Mouse (Mus musculus) left cerebral cortex, postnatal 4 days (tissue): ENCODE measurements around the gene Syce1. TPM values are rescaled to one million over a fixed set of nuclear protein-coding genes. Genes with fewer than 3 reads are reported as not detected.

Experiments used
- DNase-seq: peaks from one replicate; pipeline ENCODE4 v3.0.0-alpha.2; 2022
- intact Hi-C: fragments of 180-260 bp; cut with DNase I; formaldehyde crosslinking; loops from one replicate; pipeline ENCODE4 v1.15.1; 2025
- total RNA-seq, 2 experiments: library from RNA; stranded (reverse); gene quantifications; 2 replicates each; pipeline ENCODE4 v1.2.3; 2021

The Syce1 gene
- total RNA-seq, result under 1 TPM in 1 of 2 experiments, not detected in 1; 0.24 TPM

GRCm38 (mm10) chr7:140787406-140788052 is at the start of gene Syce1:
Syce1 (minus strand) TSS chr7:140787852.
- intact Hi-C loops, result no loop called here

DNA sequence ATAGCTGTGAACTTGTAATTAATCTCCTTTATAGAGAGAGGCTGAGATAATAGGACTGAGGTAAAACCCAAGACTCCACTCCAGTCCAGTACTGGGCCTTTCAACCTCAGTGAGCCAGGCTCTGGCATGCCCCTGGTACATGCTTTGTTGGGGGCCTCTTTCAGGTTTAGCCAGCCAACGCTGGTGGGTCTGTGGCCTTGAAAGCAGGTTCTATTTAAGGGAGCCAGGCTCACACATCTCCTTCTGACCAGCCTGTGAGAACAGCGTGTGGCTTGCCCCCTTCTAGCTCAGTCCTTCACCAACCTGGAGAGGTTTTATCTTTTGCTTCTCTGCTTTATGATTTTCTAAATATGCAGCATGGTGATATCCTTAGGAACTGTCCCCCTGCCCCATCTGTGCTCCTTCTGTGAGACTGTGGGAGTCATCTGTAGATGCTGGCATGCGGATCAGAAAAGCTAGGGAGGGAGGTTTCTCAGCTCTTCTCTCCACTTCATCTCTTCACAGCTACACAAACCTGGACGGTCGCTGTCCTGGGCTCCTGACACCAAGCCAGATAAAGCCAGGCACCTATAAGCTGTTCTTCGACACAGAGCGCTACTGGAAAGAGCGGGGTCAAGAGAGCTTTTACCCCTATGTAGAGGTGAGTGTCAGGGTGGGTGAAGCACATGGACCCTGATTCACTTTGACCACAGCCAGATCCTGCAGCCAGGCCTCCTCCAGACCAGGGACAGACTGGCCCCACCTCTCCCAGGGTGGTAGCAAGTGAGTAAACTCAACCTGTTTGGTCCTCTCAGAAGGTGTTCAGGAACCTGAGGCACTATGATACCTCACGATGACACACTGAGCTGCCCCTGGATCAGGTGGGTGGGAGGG is 48.8 kb upstream of the Syce1 start:
- intact Hi-C loops, result no loop called here
- DNase-seq, result no peak

More at GRCm38 (mm10) chr7:140787406-140788052, at the start of gene Syce1:
- no peak for DNase-seq

GRCm38 (mm10) chr7:140835758-140836087 is 48.1 kb upstream of the Syce1 start:
- intact Hi-C loops, result no loop called here
- no peak for DNase-seq

DNA sequence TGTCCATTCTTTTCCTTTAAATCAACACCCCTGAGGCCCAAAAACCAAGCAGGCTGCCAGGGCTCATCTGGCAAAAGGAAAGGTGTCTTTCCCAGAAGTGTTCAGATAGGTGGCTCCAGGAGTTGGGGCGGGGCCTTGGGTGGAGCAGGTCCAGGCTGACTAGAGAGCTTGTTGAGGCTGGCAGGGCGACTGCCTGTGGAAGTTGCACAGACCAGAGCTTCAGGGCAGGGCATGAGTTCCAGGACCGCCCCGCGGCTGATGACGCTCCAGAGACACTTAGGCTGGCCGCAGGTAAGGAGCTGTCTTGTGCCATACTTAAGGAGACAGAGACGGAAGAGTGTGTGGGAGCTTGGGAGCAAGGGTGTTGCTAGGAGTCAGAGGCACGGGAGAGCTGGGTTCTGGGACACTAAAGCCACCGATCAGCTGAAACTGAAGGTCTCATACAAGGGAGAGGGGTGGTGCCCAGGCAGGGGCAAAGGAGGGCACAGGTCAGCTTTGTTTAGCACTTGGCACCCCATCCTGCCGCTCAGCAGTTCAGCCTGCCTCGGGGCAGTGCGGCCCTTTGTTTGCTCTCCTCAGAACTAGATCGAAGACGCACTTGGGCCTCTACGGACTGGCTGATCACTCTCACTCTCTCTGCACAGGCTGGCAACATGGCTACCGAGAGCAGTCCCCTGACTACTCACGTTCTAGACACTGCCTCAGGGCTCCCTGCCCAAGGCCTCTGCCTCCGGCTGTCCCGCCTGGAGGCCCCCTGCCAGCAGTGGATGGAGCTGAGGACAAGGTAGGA is 47.5 kb upstream of the Syce1 start, which contains the start of gene Urah:
TSS of gene Urah (plus strand) at position 51 of the 790 bp plus-strand sequence.
- intact Hi-C loops, result no loop called here
- DNase-seq, result no peak

DNA sequence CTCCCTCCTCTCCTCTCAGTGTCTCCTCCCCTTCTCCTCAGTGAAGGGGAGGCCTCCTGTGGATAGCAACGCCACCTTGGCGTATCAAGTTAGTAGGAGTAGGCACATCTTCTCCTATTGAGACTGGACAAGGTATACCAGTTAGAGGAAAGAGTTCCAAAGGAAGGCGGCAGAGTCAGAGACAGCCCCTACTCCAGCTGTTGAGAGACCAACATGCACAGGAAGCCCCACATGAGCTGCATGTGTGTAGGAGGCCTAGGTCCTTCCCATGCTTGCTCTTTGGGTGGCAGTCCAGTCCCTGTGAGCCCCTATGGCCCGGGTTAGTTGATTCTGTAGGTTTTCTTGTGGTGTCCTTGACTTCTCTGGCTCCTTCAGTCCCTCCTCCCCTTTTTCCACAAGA is 45.7 kb upstream of the Syce1 start:
- no peak for DNase-seq
- intact Hi-C loops, result no loop called here

GRCm38 (mm10) chr7:140831447-140831846 is 43.8 kb upstream of the Syce1 start:
- intact Hi-C loops, result no loop called here
- DNase-seq, result no peak

GRCm38 (mm10) chr7:140828171-140828881 is 40.7 kb upstream of the Syce1 start:
- DNase-seq, result peak; percentile 20
- intact Hi-C loops, result loop anchor here (10.0 kb wide), 1 partner anchor 754 kb away; no protein-coding TSS in a partner anchor

- no peak for DNase-seq
- intact Hi-C loops, result loop anchor here (10.0 kb wide), 1 partner anchor 748 kb away; no protein-coding TSS in a partner anchor
Measured at GRCm38 (mm10) chr7:140822731-140823130, 35.1 kb upstream of the Syce1 start.

GRCm38 (mm10) chr7:140821653-140822329 is 34.1 kb upstream of the Syce1 start, which contains the start of gene Zfp941:
Zfp941 (minus strand) TSS chr7:140822178.
- intact Hi-C loops, result loop anchor here (10.0 kb wide), 1 partner anchor 747 kb away; no protein-coding TSS in a partner anchor
- peak; percentile 75 for DNase-seq

GRCm38 (mm10) chr7:140821305-140821652 is 33.6 kb upstream of the Syce1 start:
- intact Hi-C loops, result loop anchor here (10.0 kb wide), 1 partner anchor 746 kb away; no protein-coding TSS in a partner anchor

GRCm38 (mm10) chr7:140820173-140820572 is 32.5 kb upstream of the Syce1 start:
- peak; percentile 51 for DNase-seq
- intact Hi-C loops, result loop anchor here (10.0 kb wide), 1 partner anchor 745 kb away; no protein-coding TSS in a partner anchor

More at GRCm38 (mm10) chr7:140821305-140821652, 33.6 kb upstream of the Syce1 start:
- DNase-seq, result no peak

DNA sequence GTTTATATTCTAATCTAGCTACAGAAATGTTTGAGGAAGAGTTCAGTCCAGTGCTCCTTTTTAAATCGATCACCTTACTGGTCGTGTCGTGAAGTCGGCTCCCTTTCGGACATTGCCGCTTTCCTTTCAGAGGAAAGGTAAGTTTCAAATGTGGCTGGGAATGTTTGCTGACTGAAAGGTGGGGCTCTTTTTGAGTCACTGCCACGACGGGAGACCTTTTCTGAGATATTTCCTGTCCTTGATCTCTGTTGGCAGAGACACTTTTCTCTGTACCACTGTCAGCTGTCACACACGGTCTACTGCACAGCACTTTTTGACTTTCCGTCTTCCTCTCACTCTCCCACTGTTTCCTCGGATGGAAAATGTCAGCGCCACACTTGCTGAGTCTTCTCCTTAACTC is 25.2 kb upstream of the Syce1 start:
- intact Hi-C loops, result no loop called here
- no peak for DNase-seq

- intact Hi-C loops, result no loop called here
Measured at GRCm38 (mm10) chr7:140811714-140812113, 24.1 kb upstream of the Syce1 start.

GRCm38 (mm10) chr7:140810496-140810895 is 22.8 kb upstream of the Syce1 start:
- intact Hi-C loops, result no loop called here
- DNase-seq, result no peak

More at GRCm38 (mm10) chr7:140811714-140812113, 24.1 kb upstream of the Syce1 start:
- DNase-seq, result peak; percentile 46

- intact Hi-C loops, result no loop called here
- DNase-seq, result peak; percentile 25
Measured at GRCm38 (mm10) chr7:140805704-140806103, 18.1 kb upstream of the Syce1 start.

GRCm38 (mm10) chr7:140802629-140803028 is 15.0 kb upstream of the Syce1 start:
- no peak for DNase-seq
- intact Hi-C loops, result no loop called here

DNA sequence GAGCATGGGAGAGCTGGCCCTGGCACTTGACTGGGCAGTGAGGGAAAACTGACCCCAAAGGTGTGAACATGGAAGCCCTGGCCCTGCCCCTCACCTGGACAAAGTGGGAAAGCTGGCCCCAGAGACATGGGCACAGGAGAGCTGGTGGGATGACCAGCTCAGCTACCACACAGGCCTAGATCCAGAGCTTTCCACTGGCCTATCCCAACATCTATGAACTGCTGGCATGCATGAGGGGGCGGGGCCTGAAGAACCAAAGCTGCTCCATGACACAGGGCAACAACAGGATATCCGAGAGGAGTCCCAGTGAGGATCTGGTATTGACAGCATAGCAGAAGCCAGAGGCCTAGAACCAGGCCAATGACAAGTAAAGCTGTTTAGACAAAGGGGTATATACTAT is 10.6 kb upstream of the Syce1 start:
- intact Hi-C loops, result no loop called here
- DNase-seq, result no peak

DNA sequence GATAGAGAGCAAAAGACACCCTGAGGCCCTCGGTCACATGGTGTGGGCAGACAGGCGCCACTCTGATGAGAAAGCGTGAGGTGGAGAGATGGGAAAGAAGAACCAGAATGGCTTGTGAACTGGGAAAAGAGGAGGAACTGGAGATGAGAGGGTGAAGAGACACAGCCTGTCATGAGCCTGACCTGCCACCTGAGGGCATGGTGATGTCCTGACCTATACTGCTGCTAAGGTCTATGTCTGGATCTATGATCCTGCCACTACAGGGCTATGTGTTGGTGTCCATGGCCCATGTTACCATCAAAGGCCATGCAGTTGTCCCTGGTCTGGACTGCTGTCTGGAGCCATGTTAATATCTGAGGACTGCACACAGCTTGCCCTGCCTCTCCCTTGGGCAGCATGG is 10.0 kb upstream of the Syce1 start:
- intact Hi-C loops, result no loop called here
- DNase-seq, result no peak

- DNase-seq, result no peak
- intact Hi-C loops, result no loop called here
Measured at GRCm38 (mm10) chr7:140793541-140793940, 5.9 kb upstream of the Syce1 start.

- intact Hi-C loops, result no loop called here
- no peak for DNase-seq
Measured at GRCm38 (mm10) chr7:140788053-140788435, 392 bp upstream of the Syce1 start.
